Mouse (Mus musculus) kidney, adult 2 months (tissue): ENCODE measurements around the gene Mob2.

Experiments
- CTCF ChIP-seq: fragments of 200-500 bp; conservative IDR thresholded peaks from 2 replicates; pipeline ENCODE4 v1.5.1; 2011; ENCODE audit warnings: low read depth, mild to moderate bottlenecking, control low read depth, low read length, moderate library complexity, mixed read lengths; ENCODE audit not compliant: insufficient read depth, insufficient read length
- POLR2A ChIP-seq: fragments of 200-500 bp; IDR thresholded peaks from one replicate; pipeline ENCODE4 v1.6.1; 2011; ENCODE audit warnings: low read depth, low read length, control low read depth

DNA sequence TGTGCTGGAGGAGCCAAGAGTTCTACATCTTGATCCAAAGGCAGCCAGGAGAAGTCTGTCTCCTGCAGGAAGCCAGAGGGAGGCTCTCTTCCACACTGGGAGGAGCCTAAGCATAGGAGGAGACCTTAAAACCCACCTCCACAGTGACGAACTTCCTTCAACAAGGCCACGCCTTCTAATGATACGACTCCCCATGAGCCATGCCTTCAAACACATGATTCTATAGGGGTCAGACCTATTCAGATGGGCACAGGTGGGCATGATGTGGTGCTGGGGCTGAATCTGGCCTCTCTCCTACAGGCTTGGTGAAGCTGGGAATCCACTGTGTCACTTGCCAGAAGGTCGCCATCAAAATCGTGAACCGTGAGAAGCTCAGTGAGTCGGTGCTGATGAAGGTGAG is 79.6 kb downstream of the Mob2 start:
- TF ChIP-seq CTCF (no peak), POLR2A (no peak)
